Mouse (Mus musculus) CD4-positive helper T cell, adult 2 months (primary cell): ENCODE measurements at regions not wholly inside any gene's neighbourhood (a gene's known extent, or its start where the extent isn't known, plus 50 kb on each side); places are given as distances from the start of the nearest gene placed in this dataset.
A peak's percentile ranks its signal among the peaks of the same experiment; 100 is the strongest.

Source experiments
- DNase-seq: peaks from one replicate; pipeline ENCODE4 v3.0.0-alpha.2; 2012; ENCODE audit warnings: low read depth, missing footprints, low spot score

- DNase-seq = no peak
These were observed 748.4 kb downstream of the Inhba start for GRCm38 (mm10) chr13:16760045-16760444.

GRCm38 (mm10) chr13:16761415-16761814 lies 749.8 kb downstream of the Inhba start:
- no peak for DNase-seq

- no peak for DNase-seq
These were observed 750.7 kb downstream of the Inhba start for GRCm38 (mm10) chr13:16762326-16762725.

- DNase-seq = no peak
These were observed 751.3 kb downstream of the Inhba start for GRCm38 (mm10) chr13:16762727-16763512.

GRCm38 (mm10) chr13:16763746-16764145 lies 752.1 kb downstream of the Inhba start:
- peak; percentile 39 for DNase-seq

GRCm38 (mm10) chr13:16769409-16769808 lies 757.8 kb downstream of the Inhba start:
- DNase-seq = no peak

GRCm38 (mm10) chr13:16769848-16770422 lies 758.3 kb downstream of the Inhba start:
- DNase-seq = no peak

- DNase-seq = no peak
These were observed 760.2 kb downstream of the Inhba start for GRCm38 (mm10) chr13:16771845-16772244.

- DNase-seq = no peak
These were observed 793.9 kb downstream of the Inhba start for GRCm38 (mm10) chr13:16805560-16805959.
